Comparison of ENCODE assay signal across 9 mouse cellular contexts in genomic region chr2:168604655-168605070, GRCm38 (mm10). TPM values are rescaled to one million over a fixed set of nuclear protein-coding genes. Genes with fewer than 3 reads are reported as not detected.
DNase-seq lines count a peak whose midpoint lies in the region; ATAC-seq and TF ChIP-seq lines count a peak whose summit lies in the region.
"Had no signal": no experiment of that assay in that cellular context is flagged by ENCODE, and none has a peak within 500 bp of the region (broad histone marks: within the 10 kb centered on the region; RNA-seq: fewer than 3 reads in every experiment).

No protein-coding gene starts in this region.

- TF ChIP-seq POLR2A in kidney, adult 2 months (IDR thresholded peaks at IDR 0.05; ENCODE audit: low read depth, low read length), result no peak
- no peak for TF ChIP-seq POLR2A in limb, embryonic 14.5 days (IDR thresholded peaks at IDR 0.05; ENCODE audit: borderline replicate concordance, extremely low read depth, insufficient read depth, insufficient read length)

- peaks cover 5% of the 10 kb centered on the region; the same call in 1 of the 2 replicates for H3K27me3 ChIP-seq in kidney, adult 2 months (replicated peaks; ENCODE audit: control insufficient read depth, insufficient read depth, low read length)
- H3K27me3 ChIP-seq in heart, embryonic 14.5 days (ENCODE audit: control insufficient read depth, insufficient read depth, low read length), result peaks cover 8% of the 10 kb centered on the region; the same call in 1 of the 2 replicates
- peaks cover 5% of the 10 kb centered on the region; the same call in 1 of the 2 replicates for H3K27me3 ChIP-seq in limb, embryonic 14.5 days (ENCODE audit: control insufficient read depth, insufficient read depth, low read length)

- peak; percentile 20; the same call in 1 of the 2 replicates for ATAC-seq in heart, embryonic 14.5 days (ENCODE audit: insufficient number of reproducible peaks, insufficient read depth, low FRiP score, low read depth)
- 0 out of 2 replicates have a peak, but pooled peaks have one; percentile 16 for ATAC-seq in limb, embryonic 14.5 days (ENCODE audit: low FRiP score, low read depth)

- no peaks in the 10 kb centered on the region for H3K9me3 ChIP-seq in heart, embryonic 14.5 days (ENCODE audit: control insufficient read depth, low read length)
- no peaks in the 10 kb centered on the region for H3K9me3 ChIP-seq in limb, embryonic 14.5 days (ENCODE audit: control insufficient read depth, low read length)

- WGBS in kidney, adult 2 months, result 42% methylated on average over 16 of the region's 16 CpGs
- 9% methylated on average over 16 of the region's 16 CpGs for WGBS in heart, embryonic 14.5 days
- 10% methylated on average over 16 of the region's 16 CpGs for WGBS in limb, embryonic 14.5 days

- 0 out of 2 replicates have a peak, but pooled peaks cover 4% of the 10 kb centered on the region for H3K4me1 ChIP-seq in kidney, adult 2 months (ENCODE audit: control insufficient read depth, insufficient read depth, low read length)
- H3K4me1 ChIP-seq in heart, embryonic 14.5 days (ENCODE audit: control insufficient read depth in 2 of 2, insufficient read depth in 2 of 2, low read length in 2 of 2), result peaks cover 54 to 71% of the 10 kb centered on the region in 2 experiments
- peaks cover 52% of the 10 kb centered on the region for H3K4me1 ChIP-seq in limb, embryonic 14.5 days (ENCODE audit: control insufficient read depth, insufficient read depth, low read length)

- no peaks in the 10 kb centered on the region for H3K36me3 ChIP-seq in kidney, adult 2 months (ENCODE audit: control insufficient read depth, insufficient read depth, low read length)
- no peaks in the 10 kb centered on the region for H3K36me3 ChIP-seq in heart, embryonic 14.5 days (ENCODE audit: control insufficient read depth, insufficient read depth, low read length)
- no peaks in the 10 kb centered on the region for H3K36me3 ChIP-seq in limb, embryonic 14.5 days (ENCODE audit: control insufficient read depth, insufficient read depth, low read length)

- no peak overlapping the region for H3K27ac ChIP-seq in kidney, adult 2 months (ENCODE audit: insufficient read depth, low read depth, low read length)
- H3K27ac ChIP-seq in heart, embryonic 14.5 days (replicated peaks in 1 of 2; ENCODE audit: control insufficient read depth in 1 of 2, insufficient read depth in 1 of 2, low read depth in 2 of 2, low read length in 2 of 2), result peak overlapping the region; percentile 69 to 78
- peak overlapping the region; percentile 16 for H3K27ac ChIP-seq in limb, embryonic 14.5 days (replicated peaks; ENCODE audit: low read depth, low read length)
- H3K27ac ChIP-seq: macrophage had no signal

- peak overlapping the region; percentile 14; the same call in 1 of the 2 replicates for H3K4me2 ChIP-seq in heart, embryonic 14.5 days (ENCODE audit: low read length)
- H3K4me2 ChIP-seq in limb, embryonic 14.5 days (replicated peaks; ENCODE audit: low read depth, low read length, severe bottlenecking), result peak overlapping the region; percentile 21

- peak overlapping the region; percentile 52 for H3K9ac ChIP-seq in heart, embryonic 14.5 days (ENCODE audit: low read length)
- no peak overlapping the region for H3K9ac ChIP-seq in limb, embryonic 14.5 days (ENCODE audit: low read depth, low read length, severe bottlenecking)

- DNase-seq in kidney, postnatal 4 days, result peak; percentile 42 to 57
- DNase-seq in kidney, adult 2 months, result no peak
- peak; percentile 53 for DNase-seq in fibroblast of lung, adult 2 months (ENCODE audit: low read depth)
- peak; percentile 69 for DNase-seq in limb, embryonic 14.5 days (ENCODE audit: low spot score)
- DNase-seq in right cerebral cortex, postnatal 10 days (ENCODE audit: low spot score in 2 of 2), result no peak
- DNase-seq in left cerebral cortex, adult 11 months (ENCODE audit: low spot score), result no peak
- no peak for DNase-seq in right cerebral cortex, postnatal 36 days (ENCODE audit: low spot score in 2 of 2)

- no peak for TF ChIP-seq CTCF in kidney, adult 2 months (conservative IDR thresholded peaks at IDR 0.05; ENCODE audit: insufficient read depth, insufficient read length, low read depth, low read length)

- no peak overlapping the region for H3K4me3 ChIP-seq in kidney, adult 2 months (ENCODE audit: insufficient read depth, low read depth, low read length)
- no peak overlapping the region for H3K4me3 ChIP-seq in heart, embryonic 14.5 days (ENCODE audit: control insufficient read depth in 1 of 2, insufficient read depth in 1 of 2, low read depth in 1 of 2, low read length in 2 of 2)
- H3K4me3 ChIP-seq in limb, embryonic 14.5 days (replicated peaks; ENCODE audit: low read length), result no peak overlapping the region

RNA-seq across cellular contexts. Expression of gene Nfatc2, which starts 3.2 kb away (rescaled TPM):
- polyA plus RNA-seq in kidney, adult 2 months (2012; rRNA removed), result 2.9 and 3.4 TPM in 2 replicates
- 13.0 and 13.2 TPM in 2 replicates for polyA plus RNA-seq in heart, embryonic 14.5 days (2014; fragmentation: Nextera tagmentation; extraction: Ambion mirVana)
- polyA plus RNA-seq in limb, embryonic 14.5 days (2012; rRNA removed), result 9.4 and 11.4 TPM in 2 replicates
- 8.8 and 9.0 TPM in 2 replicates for polyA plus RNA-seq in limb, embryonic 14.5 days (2014; fragmentation: Nextera tagmentation; extraction: Ambion mirVana)

Comparison
In these comparisons a context has a peak if more than half of its experiments do, and no peak if none do; other contexts are left out.
1. DNase-seq: peak in kidney, postnatal 4 days (2 of 2), fibroblast of lung, adult 2 months (single experiment) and limb, embryonic 14.5 days (single experiment); none in kidney, adult 2 months (single experiment), right cerebral cortex, postnatal 10 days (0 of 2), left cerebral cortex, adult 11 months (single experiment) and right cerebral cortex, postnatal 36 days (0 of 2).